Mouse (Mus musculus): Measurements from ENCODE around the gene Cd5. TPM values are rescaled to one million over a fixed set of nuclear protein-coding genes. Genes with fewer than 3 reads are reported as not detected.

Cd5 gene
- polyA plus RNA-seq, 1 experiment from 2014 or later = not detected

GRCm38 (mm10) chr19:10677915-10678771 is 60.7 kb downstream of the Cd5 start, which contains the start of gene Pga5:
Pga5 (minus strand) TSS chr19:10678071.
- no peak within 1 kb of the TSS for H3K4me3 ChIP-seq
- ATAC-seq = peak; percentile 67; the same call in 1 of the 2 replicates

DNA sequence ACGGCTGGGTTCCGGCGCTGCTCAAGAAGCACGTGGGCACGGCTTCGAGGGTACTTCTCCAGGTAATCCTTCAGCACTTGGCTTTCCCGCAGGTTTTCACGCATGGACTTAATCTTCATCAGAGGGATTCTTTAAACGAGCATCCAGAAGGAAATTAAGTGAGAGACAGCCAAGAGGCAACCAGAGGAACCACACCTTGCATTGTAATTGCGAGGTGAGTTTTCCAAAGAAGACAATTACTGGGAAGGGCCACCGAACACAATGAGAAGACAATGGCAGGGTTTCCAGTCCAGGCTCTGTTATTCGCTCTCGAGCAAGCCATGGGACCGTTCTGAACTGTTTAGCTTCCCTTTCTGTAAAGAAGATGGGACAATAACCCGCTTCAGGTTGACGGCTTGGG is 62.1 kb downstream of the Cd5 start:
- H3K36me3 ChIP-seq = no peaks in the 10 kb centered on the region
- H3K4me1 ChIP-seq = peaks cover 21% of the 10 kb centered on the region
- 77% methylated on average over 16 of the region's 16 CpGs for WGBS (ENCODE audit: insufficient replicate concordance)
- H3K4me3 ChIP-seq = no peak overlapping the region
- ATAC-seq = no peak
- H3K27me3 ChIP-seq (replicated peaks) = peaks cover 15% of the 10 kb centered on the region
- H3K9ac ChIP-seq = no peak overlapping the region
- no peaks in the 10 kb centered on the region for H3K9me3 ChIP-seq (replicated peaks)
- no peak overlapping the region for H3K4me2 ChIP-seq
- no peak overlapping the region for H3K27ac ChIP-seq

More at GRCm38 (mm10) chr19:10677915-10678771, 60.7 kb downstream of the Cd5 start, which contains the start of gene Pga5:
- H3K9me3 ChIP-seq (replicated peaks) = no peaks in the 10 kb centered on the region
- peaks cover 15% of the 10 kb centered on the region for H3K27me3 ChIP-seq (replicated peaks)
- H3K27ac ChIP-seq = no peak within 1 kb of the TSS
- no peak within 1 kb of the TSS for H3K4me2 ChIP-seq
- no peaks in the 10 kb centered on the region for H3K36me3 ChIP-seq
- WGBS (ENCODE audit: insufficient replicate concordance) = 19% methylated on average over 6 of the region's 6 CpGs
- no peak within 1 kb of the TSS for H3K9ac ChIP-seq
- peaks cover 11% of the 10 kb centered on the region for H3K4me1 ChIP-seq

- no peak for ATAC-seq
- H3K27me3 ChIP-seq (replicated peaks) = peaks cover 30% of the 10 kb centered on the region
- no peaks in the 10 kb centered on the region for H3K9me3 ChIP-seq (replicated peaks)
- WGBS (ENCODE audit: insufficient replicate concordance) = 70% methylated on average over 1 of the region's 1 CpGs
- H3K9ac ChIP-seq = no peak overlapping the region
- H3K4me2 ChIP-seq = no peak overlapping the region
- no peaks in the 10 kb centered on the region for H3K36me3 ChIP-seq
- H3K4me1 ChIP-seq = peaks cover 27% of the 10 kb centered on the region
- H3K4me3 ChIP-seq = no peak overlapping the region
- H3K27ac ChIP-seq = no peak overlapping the region
Measured at GRCm38 (mm10) chr19:10673275-10673674, 65.5 kb downstream of the Cd5 start.

- peaks cover 17% of the 10 kb centered on the region for H3K4me1 ChIP-seq
- H3K9ac ChIP-seq = no peak overlapping the region
- WGBS (ENCODE audit: insufficient replicate concordance) = 64% methylated on average over 9 of the region's 9 CpGs
- no peak overlapping the region for H3K4me2 ChIP-seq
- H3K9me3 ChIP-seq (replicated peaks) = no peaks in the 10 kb centered on the region
- H3K4me3 ChIP-seq = no peak overlapping the region
- H3K36me3 ChIP-seq = no peaks in the 10 kb centered on the region
- H3K27ac ChIP-seq = no peak overlapping the region
- peaks cover 32% of the 10 kb centered on the region for H3K27me3 ChIP-seq (replicated peaks)
- ATAC-seq = no peak
Measured at GRCm38 (mm10) chr19:10671854-10672417, 66.9 kb downstream of the Cd5 start.

GRCm38 (mm10) chr19:10671319-10671718 is 67.5 kb downstream of the Cd5 start:
- WGBS (ENCODE audit: insufficient replicate concordance) = 62% methylated on average over 4 of the region's 4 CpGs
- H3K9me3 ChIP-seq (replicated peaks) = no peaks in the 10 kb centered on the region
- H3K4me1 ChIP-seq = peaks cover 17% of the 10 kb centered on the region
- no peak overlapping the region for H3K4me2 ChIP-seq
- ATAC-seq = peak; percentile 57; the same call in 1 of the 2 replicates
- no peak overlapping the region for H3K4me3 ChIP-seq
- peaks cover 26% of the 10 kb centered on the region; the same call in 1 of the 2 replicates for H3K27me3 ChIP-seq (replicated peaks)
- H3K9ac ChIP-seq = no peak overlapping the region
- no peak overlapping the region for H3K27ac ChIP-seq
- H3K36me3 ChIP-seq = no peaks in the 10 kb centered on the region

Other genes starting within 250 kb of the Cd5 start
- 19.6 and 20.5 TPM in 2 replicates for gene Cpsf7, start 213.7 kb downstream of the Cd5 start, polyA plus RNA-seq (2016; fragmentation: Nextera tagmentation; extraction: Ambion mirVana)
- gene Sdhaf2, start 212.9 kb downstream of the Cd5 start, polyA plus RNA-seq (2016; fragmentation: Nextera tagmentation; extraction: Ambion mirVana) = 38.0 and 40.8 TPM in 2 replicates
- 14.9 and 18.2 TPM in 2 replicates for gene Tmem216, start 182.8 kb downstream of the Cd5 start, polyA plus RNA-seq (2016; fragmentation: Nextera tagmentation; extraction: Ambion mirVana)
- gene Cyb561a3, start 161.8 kb downstream of the Cd5 start, polyA plus RNA-seq (2016; fragmentation: Nextera tagmentation; extraction: Ambion mirVana) = 12.8 TPM in 2 replicates
- 18.5 and 19.4 TPM in 2 replicates for gene Tmem138, start 161.6 kb downstream of the Cd5 start, polyA plus RNA-seq (2016; fragmentation: Nextera tagmentation; extraction: Ambion mirVana)
- 252 and 256 TPM in 2 replicates for gene Ddb1, start 133.7 kb downstream of the Cd5 start, polyA plus RNA-seq (2016; fragmentation: Nextera tagmentation; extraction: Ambion mirVana)
- 10.1 and 10.2 TPM in 2 replicates for gene Tkfc, start 133.3 kb downstream of the Cd5 start, polyA plus RNA-seq (2016; fragmentation: Nextera tagmentation; extraction: Ambion mirVana)
- gene Vwce, start 104.8 kb downstream of the Cd5 start, polyA plus RNA-seq (2016; fragmentation: Nextera tagmentation; extraction: Ambion mirVana) = 6.2 and 7.6 TPM in 2 replicates
- gene Pga5, start 60.9 kb downstream of the Cd5 start, polyA plus RNA-seq (2016; fragmentation: Nextera tagmentation; extraction: Ambion mirVana) = 0.08 TPM in 1 of 2 replicates, not detected in the other
- 14.5 and 14.8 TPM in 2 replicates for gene Vps37c, start 50.3 kb downstream of the Cd5 start, polyA plus RNA-seq (2016; fragmentation: Nextera tagmentation; extraction: Ambion mirVana)
- gene Cd6, start 91.1 kb upstream of the Cd5 start, polyA plus RNA-seq (2016; fragmentation: Nextera tagmentation; extraction: Ambion mirVana) = not detected in 2 replicates
- gene Slc15a3, start 100.7 kb upstream of the Cd5 start, polyA plus RNA-seq (2016; fragmentation: Nextera tagmentation; extraction: Ambion mirVana) = 1.0 and 1.2 TPM in 2 replicates
- 10.6 TPM in 2 replicates for gene Tmem132a, start 130.9 kb upstream of the Cd5 start, polyA plus RNA-seq (2016; fragmentation: Nextera tagmentation; extraction: Ambion mirVana)
- 28.2 and 28.5 TPM in 2 replicates for gene Tmem109, start 143.0 kb upstream of the Cd5 start, polyA plus RNA-seq (2016; fragmentation: Nextera tagmentation; extraction: Ambion mirVana)
- gene Prpf19, start 156.2 kb upstream of the Cd5 start, polyA plus RNA-seq (2016; fragmentation: Nextera tagmentation; extraction: Ambion mirVana) = 24.1 and 25.6 TPM in 2 replicates
- gene Zp1, start 181.6 kb upstream of the Cd5 start, polyA plus RNA-seq (2016; fragmentation: Nextera tagmentation; extraction: Ambion mirVana) = not detected in 2 replicates
- 0.05 and 0.06 TPM in 2 replicates for gene Ptgdr2, start 198.2 kb upstream of the Cd5 start, polyA plus RNA-seq (2016; fragmentation: Nextera tagmentation; extraction: Ambion mirVana)
- gene Ccdc86, start 210.3 kb upstream of the Cd5 start, polyA plus RNA-seq (2016; fragmentation: Nextera tagmentation; extraction: Ambion mirVana) = 31.9 and 32.9 TPM in 2 replicates
- gene Ms4a10, start 235.7 kb upstream of the Cd5 start, polyA plus RNA-seq (2016; fragmentation: Nextera tagmentation; extraction: Ambion mirVana) = not detected in 2 replicates